Mouse (Mus musculus): Measurements from ENCODE around the gene D1Pas1. TPM values are rescaled to one million over a fixed set of nuclear protein-coding genes. Genes with fewer than 3 reads are reported as not detected.

D1Pas1 gene
- polyA plus RNA-seq, 1 experiment from 2014 or later: 0.08 TPM

DNA sequence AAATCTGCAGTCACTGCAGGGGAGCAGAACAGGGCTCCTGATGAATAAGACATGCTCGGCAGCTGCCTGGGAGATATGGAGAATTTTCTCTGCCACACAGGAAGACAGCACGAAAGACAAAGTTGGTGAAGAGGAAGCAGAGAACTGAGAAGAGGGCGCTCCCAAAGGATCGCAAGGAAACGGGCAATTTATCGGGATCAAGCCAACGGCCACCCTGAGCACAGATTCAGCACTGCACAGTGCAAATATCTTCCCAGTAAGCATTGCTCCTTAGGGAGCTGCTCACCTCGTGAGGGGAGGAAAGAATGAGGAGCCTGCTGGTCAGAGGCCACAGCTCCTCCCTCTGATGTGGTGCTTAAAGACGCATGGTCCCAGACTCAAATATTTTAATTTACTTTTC, 13.3 kb downstream of the D1Pas1 start:
- Histone ChIP-seq H3K27me3 (ENCODE audit: control insufficient read depth, insufficient read depth, low read depth, low read length) (no peaks in the 10 kb centered on the region), H3K27ac (ENCODE audit: low read length) (no peak overlapping the region), H3K4me1 (replicated peaks; ENCODE audit: control insufficient read depth, insufficient read depth, low read length) (no peaks in the 10 kb centered on the region), H3K4me2 (ENCODE audit: low read depth, low read length) (no peak overlapping the region), H3K36me3 (ENCODE audit: control insufficient read depth, insufficient read depth, low read length) (no peaks in the 10 kb centered on the region), H3K9ac (ENCODE audit: low read length) (no peak overlapping the region), H3K4me3 (ENCODE audit: low read length) (no peak overlapping the region), H3K9me3 (ENCODE audit: control insufficient read depth, low read length) (no peaks in the 10 kb centered on the region)
- no peak for ATAC-seq (ENCODE audit: low read depth)
- WGBS: 55% methylated on average over 9 of the region's 9 CpGs

DNA sequence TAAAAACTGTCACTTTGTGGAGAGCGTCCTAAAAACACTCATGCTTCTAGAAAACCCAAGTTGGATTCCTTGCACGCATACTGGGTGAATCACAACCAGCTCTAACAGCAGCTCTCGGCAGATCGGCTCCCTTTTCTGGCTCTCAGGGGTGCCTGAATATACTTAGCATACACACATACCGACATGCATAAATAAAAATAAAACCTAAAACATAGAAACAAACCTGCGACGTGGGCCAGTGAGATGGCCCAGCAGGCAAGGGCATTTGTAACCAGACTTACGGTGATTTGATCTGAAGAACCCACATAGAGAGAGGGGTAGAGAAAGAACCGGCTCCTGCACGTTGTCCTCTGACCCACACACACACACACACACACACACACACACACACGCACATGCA, 17.9 kb downstream of the D1Pas1 start:
- Histone ChIP-seq H3K36me3 (ENCODE audit: control insufficient read depth, insufficient read depth, low read length) (no peaks in the 10 kb centered on the region), H3K27me3 (ENCODE audit: control insufficient read depth, insufficient read depth, low read depth, low read length) (no peaks in the 10 kb centered on the region), H3K27ac (ENCODE audit: low read length) (no peak overlapping the region), H3K4me2 (ENCODE audit: low read depth, low read length) (no peak overlapping the region), H3K9ac (ENCODE audit: low read length) (no peak overlapping the region), H3K9me3 (ENCODE audit: control insufficient read depth, low read length) (no peaks in the 10 kb centered on the region), H3K4me3 (ENCODE audit: low read length) (no peak overlapping the region), H3K4me1 (replicated peaks; ENCODE audit: control insufficient read depth, insufficient read depth, low read length) (no peaks in the 10 kb centered on the region)
- 89% methylated on average over 11 of the region's 11 CpGs for WGBS
- no peak for ATAC-seq (ENCODE audit: low read depth)

DNA sequence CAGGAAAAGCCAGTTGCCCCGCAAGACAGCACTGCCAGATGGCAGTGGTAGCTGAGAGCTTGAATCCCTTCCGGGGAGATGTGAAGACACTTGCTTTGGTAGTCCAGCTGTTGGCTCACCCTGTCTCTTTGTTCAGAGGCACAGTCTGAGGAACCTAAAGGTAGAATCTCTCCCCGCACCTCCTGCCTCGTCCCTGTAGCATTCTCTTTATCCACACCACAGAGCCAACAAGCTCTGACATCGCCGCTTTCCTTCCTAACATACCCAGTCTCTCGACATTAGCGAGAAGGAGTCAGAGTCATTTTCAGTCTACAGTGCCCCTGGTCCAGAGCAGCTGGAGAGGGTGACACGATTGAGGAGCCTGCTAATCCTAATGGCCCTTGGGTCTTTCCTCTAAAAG, 18.9 kb downstream of the D1Pas1 start:
- Histone ChIP-seq H3K9me3 (ENCODE audit: control insufficient read depth, low read length) (no peaks in the 10 kb centered on the region), H3K4me2 (ENCODE audit: low read depth, low read length) (no peak overlapping the region), H3K27ac (ENCODE audit: low read length) (no peak overlapping the region), H3K27me3 (ENCODE audit: control insufficient read depth, insufficient read depth, low read depth, low read length) (no peaks in the 10 kb centered on the region), H3K4me1 (replicated peaks; ENCODE audit: control insufficient read depth, insufficient read depth, low read length) (no peaks in the 10 kb centered on the region), H3K36me3 (ENCODE audit: control insufficient read depth, insufficient read depth, low read length) (no peaks in the 10 kb centered on the region), H3K9ac (ENCODE audit: low read length) (no peak overlapping the region), H3K4me3 (ENCODE audit: low read length) (no peak overlapping the region)
- no peak for ATAC-seq (ENCODE audit: low read depth)
- WGBS: 49% methylated on average over 9 of the region's 9 CpGs

DNA sequence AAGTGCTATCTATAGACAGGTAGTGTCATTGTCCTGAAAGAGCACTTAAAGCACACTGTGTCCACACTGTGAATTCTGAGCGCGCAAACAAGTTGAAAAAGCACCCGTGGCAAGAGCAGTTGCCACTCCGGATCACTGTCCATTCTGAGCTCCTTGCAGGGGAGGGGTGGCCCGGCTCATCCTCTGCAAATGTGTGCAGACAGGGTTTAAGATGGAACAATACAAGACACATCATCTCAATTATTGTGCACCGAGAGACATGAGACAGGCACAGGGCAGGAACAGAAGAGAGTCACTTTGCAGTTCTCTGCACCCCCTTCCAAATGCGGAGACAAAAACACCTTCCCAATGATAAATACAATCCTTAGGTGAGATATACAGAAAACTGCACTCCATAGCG, 19.3 kb downstream of the D1Pas1 start:
- Histone ChIP-seq H3K36me3 (ENCODE audit: control insufficient read depth, insufficient read depth, low read length) (no peaks in the 10 kb centered on the region), H3K27ac (ENCODE audit: low read length) (no peak overlapping the region), H3K9me3 (ENCODE audit: control insufficient read depth, low read length) (no peaks in the 10 kb centered on the region), H3K9ac (ENCODE audit: low read length) (no peak overlapping the region), H3K4me1 (replicated peaks; ENCODE audit: control insufficient read depth, insufficient read depth, low read length) (no peaks in the 10 kb centered on the region), H3K27me3 (ENCODE audit: control insufficient read depth, insufficient read depth, low read depth, low read length) (no peaks in the 10 kb centered on the region), H3K4me3 (ENCODE audit: low read length) (no peak overlapping the region), H3K4me2 (ENCODE audit: low read depth, low read length) (no peak overlapping the region)
- no peak for ATAC-seq (ENCODE audit: low read depth)
- WGBS: 62% methylated on average over 8 of the region's 8 CpGs

DNA sequence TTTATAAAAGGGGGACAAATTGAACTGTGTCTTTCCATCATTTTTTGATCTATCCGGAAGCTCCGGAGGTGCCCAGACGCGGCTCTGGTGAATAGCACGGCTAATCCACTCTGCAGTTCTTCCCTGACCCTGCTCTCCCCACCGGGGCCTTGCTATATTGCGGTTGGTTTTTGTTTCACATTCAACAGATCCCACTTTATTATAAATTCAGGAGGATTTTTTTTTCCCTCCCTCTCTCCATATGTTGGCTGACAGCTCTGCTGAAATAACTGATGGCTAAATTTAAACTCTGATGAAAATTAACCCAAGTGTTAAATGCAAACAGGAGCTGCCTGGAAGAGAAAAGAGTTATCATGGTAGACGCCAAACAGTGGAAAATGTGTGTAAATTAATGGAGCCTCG, 21.1 kb downstream of the D1Pas1 start:
- Histone ChIP-seq H3K27ac (ENCODE audit: low read length) (no peak overlapping the region), H3K4me3 (ENCODE audit: low read length) (no peak overlapping the region), H3K9ac (ENCODE audit: low read length) (no peak overlapping the region), H3K27me3 (ENCODE audit: control insufficient read depth, insufficient read depth, low read depth, low read length) (no peaks in the 10 kb centered on the region), H3K9me3 (ENCODE audit: control insufficient read depth, low read length) (no peaks in the 10 kb centered on the region; the same call in 1 of the 2 replicates), H3K4me2 (ENCODE audit: low read depth, low read length) (no peak overlapping the region), H3K4me1 (replicated peaks; ENCODE audit: control insufficient read depth, insufficient read depth, low read length) (no peaks in the 10 kb centered on the region), H3K36me3 (ENCODE audit: control insufficient read depth, insufficient read depth, low read length) (no peaks in the 10 kb centered on the region)
- WGBS: 76% methylated on average over 9 of the region's 9 CpGs
- no peak for ATAC-seq (ENCODE audit: low read depth)

DNA sequence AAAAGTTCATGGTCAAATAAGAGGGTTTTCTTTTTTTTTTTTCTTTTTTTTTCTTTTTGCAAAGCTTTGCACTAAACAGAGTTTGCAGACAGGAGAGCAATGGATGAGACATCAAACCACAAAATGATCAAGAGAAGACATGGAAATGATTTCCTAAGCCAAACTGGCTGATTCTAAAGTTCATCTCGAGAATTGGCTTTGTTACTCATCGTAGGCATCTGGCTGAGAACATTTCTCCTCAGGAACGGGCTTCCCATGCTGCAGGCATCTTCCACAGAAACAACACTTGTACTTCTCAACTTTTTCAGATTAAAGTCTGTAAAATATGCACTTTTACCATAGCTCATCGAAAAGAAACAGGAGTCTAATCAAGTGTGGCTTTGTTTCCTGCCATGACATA, 21.6 kb downstream of the D1Pas1 start:
- Histone ChIP-seq H3K4me1 (replicated peaks; ENCODE audit: control insufficient read depth, insufficient read depth, low read length) (no peaks in the 10 kb centered on the region), H3K9me3 (ENCODE audit: control insufficient read depth, low read length) (no peaks in the 10 kb centered on the region; the same call in 1 of the 2 replicates), H3K4me3 (ENCODE audit: low read length) (no peak overlapping the region), H3K27ac (ENCODE audit: low read length) (no peak overlapping the region), H3K4me2 (ENCODE audit: low read depth, low read length) (no peak overlapping the region), H3K27me3 (ENCODE audit: control insufficient read depth, insufficient read depth, low read depth, low read length) (no peaks in the 10 kb centered on the region), H3K9ac (ENCODE audit: low read length) (no peak overlapping the region), H3K36me3 (ENCODE audit: control insufficient read depth, insufficient read depth, low read length) (no peaks in the 10 kb centered on the region)
- 85% methylated on average over 4 of the region's 4 CpGs for WGBS
- no peak for ATAC-seq (ENCODE audit: low read depth)

DNA sequence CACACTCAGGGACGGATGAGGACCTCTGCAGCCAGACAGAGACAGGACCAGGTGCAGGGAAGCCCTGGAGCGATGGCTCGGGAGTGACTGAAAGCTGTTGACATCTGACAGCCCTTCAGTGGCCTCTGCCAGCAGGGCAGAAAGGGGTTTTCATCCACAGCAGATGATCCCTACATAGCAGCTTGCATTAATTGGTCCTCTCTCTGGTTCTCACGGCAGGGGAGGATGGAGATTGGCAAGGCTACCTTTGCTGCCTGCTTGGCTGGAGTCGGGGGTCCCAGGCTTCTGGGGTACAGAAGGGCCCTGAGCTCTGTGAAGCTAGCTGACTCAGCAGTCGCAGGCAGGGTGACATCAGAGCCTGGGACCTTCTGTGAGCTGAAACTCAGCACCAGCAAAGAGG, 24.3 kb downstream of the D1Pas1 start:
- Histone ChIP-seq H3K36me3 (ENCODE audit: control insufficient read depth, insufficient read depth, low read length) (no peaks in the 10 kb centered on the region), H3K9ac (ENCODE audit: low read length) (no peak overlapping the region), H3K4me3 (ENCODE audit: low read length) (no peak overlapping the region), H3K27me3 (ENCODE audit: control insufficient read depth, insufficient read depth, low read depth, low read length) (no peaks in the 10 kb centered on the region), H3K27ac (ENCODE audit: low read length) (no peak overlapping the region), H3K9me3 (ENCODE audit: control insufficient read depth, low read length) (no peaks in the 10 kb centered on the region; the same call in 1 of the 2 replicates), H3K4me1 (replicated peaks; ENCODE audit: control insufficient read depth, insufficient read depth, low read length) (no peaks in the 10 kb centered on the region), H3K4me2 (ENCODE audit: low read depth, low read length) (no peak overlapping the region)
- no peak for ATAC-seq (ENCODE audit: low read depth)
- WGBS: 74% methylated on average over 6 of the region's 6 CpGs

DNA sequence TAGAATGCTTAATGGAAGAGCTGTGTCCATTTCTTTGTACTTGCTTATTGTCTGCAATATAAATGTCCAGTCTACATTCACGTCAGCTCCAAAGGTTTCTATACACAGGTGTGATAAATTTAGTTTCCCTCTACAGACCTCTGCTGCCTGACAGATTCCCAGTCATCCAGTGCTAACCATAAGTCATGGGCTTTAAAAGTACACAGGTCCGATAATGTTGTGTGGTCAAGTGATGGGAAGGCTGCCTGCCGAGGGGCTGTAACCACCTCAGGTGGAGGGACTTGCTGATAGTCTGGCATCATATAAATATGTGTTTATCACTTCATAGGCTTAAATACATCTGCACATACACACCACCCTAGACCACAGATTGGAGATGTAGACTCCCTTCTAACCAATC, 24.9 kb downstream of the D1Pas1 start:
- H3K36me3 ChIP-seq (ENCODE audit: control insufficient read depth, insufficient read depth, low read length): no peaks in the 10 kb centered on the region
- H3K4me2 ChIP-seq (ENCODE audit: low read depth, low read length): no peak overlapping the region
- H3K4me3 ChIP-seq (ENCODE audit: low read length): no peak overlapping the region
- no peaks in the 10 kb centered on the region for H3K4me1 ChIP-seq (replicated peaks; ENCODE audit: control insufficient read depth, insufficient read depth, low read length)
- H3K27ac ChIP-seq (ENCODE audit: low read length): no peak overlapping the region
- H3K9me3 ChIP-seq (ENCODE audit: control insufficient read depth, low read length): no peaks in the 10 kb centered on the region; the same call in 1 of the 2 replicates
- ATAC-seq (ENCODE audit: low read depth): no peak
- H3K27me3 ChIP-seq (ENCODE audit: control insufficient read depth, insufficient read depth, low read depth, low read length): no peaks in the 10 kb centered on the region
- WGBS: 92% methylated on average over 3 of the region's 3 CpGs
- no peak overlapping the region for H3K9ac ChIP-seq (ENCODE audit: low read length)

DNA sequence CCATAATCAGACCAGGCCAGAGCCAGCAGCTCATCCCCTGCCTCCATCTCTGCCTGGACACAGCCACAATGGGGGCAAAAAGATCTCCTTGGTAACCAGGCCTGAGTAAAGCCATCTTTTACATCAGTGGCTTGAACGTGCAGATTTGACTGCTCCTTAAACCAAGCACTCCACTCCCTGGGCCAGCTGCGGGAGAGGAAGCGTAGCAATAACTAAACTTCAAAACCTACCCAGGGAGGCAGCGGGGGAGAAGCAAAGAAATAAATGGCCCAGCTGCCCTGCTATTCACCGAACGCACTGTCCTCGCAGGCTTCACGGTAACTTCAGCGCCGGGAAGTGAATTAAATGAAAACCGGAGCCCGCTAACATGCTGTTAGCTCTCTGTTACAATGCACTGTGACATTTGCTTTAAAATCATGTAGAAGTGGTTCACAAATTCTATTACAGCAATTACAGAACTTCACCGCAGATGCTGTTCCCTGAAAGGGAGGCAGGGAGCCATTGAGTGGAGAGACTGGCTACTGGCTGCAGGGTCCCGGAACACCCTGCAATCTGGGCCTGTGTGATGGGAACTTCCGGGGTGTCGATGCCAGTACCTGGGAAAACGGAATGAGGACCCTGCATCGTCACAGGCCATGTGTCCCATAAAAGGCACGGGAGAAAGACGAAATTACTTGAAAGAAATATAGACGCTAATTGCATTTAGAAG, 30.5 kb downstream of the D1Pas1 start:
- WGBS: 86% methylated on average over 21 of the region's 21 CpGs
- H3K4me3 ChIP-seq (ENCODE audit: low read length): no peak overlapping the region
- no peaks in the 10 kb centered on the region; the same call in 1 of the 2 replicates for H3K9me3 ChIP-seq (ENCODE audit: control insufficient read depth, low read length)
- no peaks in the 10 kb centered on the region for H3K36me3 ChIP-seq (ENCODE audit: control insufficient read depth, insufficient read depth, low read length)
- H3K27me3 ChIP-seq (ENCODE audit: control insufficient read depth, insufficient read depth, low read depth, low read length): no peaks in the 10 kb centered on the region
- H3K4me1 ChIP-seq (replicated peaks; ENCODE audit: control insufficient read depth, insufficient read depth, low read length): no peaks in the 10 kb centered on the region
- ATAC-seq (ENCODE audit: low read depth): no peak
- no peak overlapping the region for H3K4me2 ChIP-seq (ENCODE audit: low read depth, low read length)
- H3K27ac ChIP-seq (ENCODE audit: low read length): no peak overlapping the region
- no peak overlapping the region for H3K9ac ChIP-seq (ENCODE audit: low read length)

DNA sequence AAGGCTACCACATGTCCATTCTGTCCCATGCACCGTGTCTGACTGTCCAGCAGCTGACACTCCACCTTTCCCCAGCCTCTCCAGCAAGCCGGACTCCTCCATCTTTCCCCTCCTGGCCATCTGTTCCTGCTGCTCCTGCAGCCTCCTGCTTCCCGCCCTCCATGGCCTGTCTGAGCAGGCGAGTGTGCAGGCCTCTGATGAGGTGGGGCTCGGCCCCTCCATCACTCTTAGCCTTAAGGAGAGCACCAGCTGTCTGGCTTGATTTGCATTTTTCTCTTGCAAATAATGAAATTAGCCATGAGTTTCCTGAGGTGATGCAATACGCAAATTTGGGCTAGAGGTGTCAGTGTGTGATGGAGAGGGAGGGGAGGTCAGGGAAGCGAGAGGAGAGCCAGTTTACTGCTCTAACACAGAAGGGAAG, 36.2 kb downstream of the D1Pas1 start:
- Histone ChIP-seq H3K4me3 (ENCODE audit: low read length) (no peak overlapping the region), H3K27me3 (ENCODE audit: control insufficient read depth, insufficient read depth, low read depth, low read length) (no peaks in the 10 kb centered on the region), H3K27ac (ENCODE audit: low read length) (no peak overlapping the region), H3K4me2 (ENCODE audit: low read depth, low read length) (no peak overlapping the region), H3K9ac (ENCODE audit: low read length) (no peak overlapping the region), H3K9me3 (ENCODE audit: control insufficient read depth, low read length) (no peaks in the 10 kb centered on the region), H3K36me3 (ENCODE audit: control insufficient read depth, insufficient read depth, low read length) (no peaks in the 10 kb centered on the region), H3K4me1 (replicated peaks; ENCODE audit: control insufficient read depth, insufficient read depth, low read length) (no peaks in the 10 kb centered on the region)
- ATAC-seq (ENCODE audit: low read depth): no peak
- 47% methylated on average over 7 of the region's 7 CpGs for WGBS

Measured in lung, embryonic 16.5 days (tissue).